Mouse (Mus musculus) lung, adult 18-20 months (tissue): Measurements from ENCODE around the gene Josd2.
A peak's percentile ranks its signal among the peaks of the same experiment; 100 is the strongest.

Experiments
- DNase-seq, 2 experiments: peaks; one replicate each; pipeline ENCODE4 v3.0.0; 2022; ENCODE audit warnings: mixed read lengths in 2 of 2

Gene Josd2

DNA sequence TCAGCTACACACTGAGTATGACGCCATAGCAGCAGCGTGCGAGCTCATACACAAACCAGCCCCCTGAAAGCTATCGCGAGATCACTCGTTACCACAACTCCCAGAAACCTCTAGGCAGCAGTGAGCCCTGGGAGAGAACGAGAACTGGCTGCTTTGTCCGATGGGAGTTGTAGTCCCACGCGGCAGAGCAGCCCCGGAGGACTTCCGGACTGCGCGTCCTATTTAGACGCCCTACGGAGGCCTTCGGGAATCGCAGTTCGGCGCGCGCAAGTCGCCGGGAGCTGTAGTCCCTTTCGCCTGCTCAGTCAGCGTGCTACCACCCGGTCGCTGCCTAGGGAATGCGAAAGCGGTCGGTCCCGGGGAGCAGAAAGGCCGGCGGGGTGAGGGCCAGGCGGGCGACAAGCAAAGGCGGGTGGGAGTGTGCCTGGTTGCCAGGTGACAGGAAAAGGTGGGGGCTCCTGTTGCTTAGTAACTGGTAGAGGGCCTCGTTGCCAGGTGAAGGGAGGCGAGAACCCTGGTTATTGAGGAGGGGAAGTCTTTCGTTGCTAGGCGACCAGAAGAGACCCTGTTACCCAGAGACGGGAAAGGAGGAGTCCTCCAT lies at the start of gene Josd2:
Gene Josd2, plus strand, starts transcription at position 170 of the 601 bp plus-strand sequence.
- DNase-seq, result peak; percentile 97 to 98

DNA sequence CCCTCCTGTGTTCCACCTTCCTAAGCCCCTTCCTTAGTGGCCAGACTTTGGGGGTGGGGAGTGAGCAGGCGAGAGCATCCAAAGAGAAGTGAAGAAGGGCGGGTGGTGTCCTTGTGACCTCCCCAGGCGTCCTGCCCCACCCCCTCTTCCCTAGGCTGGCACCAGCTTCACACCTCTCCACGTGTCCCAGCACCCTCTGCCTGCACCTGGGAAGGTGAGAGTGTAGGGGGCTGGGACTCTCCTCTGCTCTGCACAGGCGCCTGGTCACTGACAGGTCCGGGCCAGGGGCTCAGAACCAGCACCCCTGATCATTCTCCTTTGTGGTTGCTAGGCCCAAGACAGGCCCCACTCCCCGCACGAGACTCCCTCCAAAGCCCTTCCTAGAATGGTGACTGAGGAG lies 40.1 kb upstream of the Josd2 start:
- no peak for DNase-seq

DNA sequence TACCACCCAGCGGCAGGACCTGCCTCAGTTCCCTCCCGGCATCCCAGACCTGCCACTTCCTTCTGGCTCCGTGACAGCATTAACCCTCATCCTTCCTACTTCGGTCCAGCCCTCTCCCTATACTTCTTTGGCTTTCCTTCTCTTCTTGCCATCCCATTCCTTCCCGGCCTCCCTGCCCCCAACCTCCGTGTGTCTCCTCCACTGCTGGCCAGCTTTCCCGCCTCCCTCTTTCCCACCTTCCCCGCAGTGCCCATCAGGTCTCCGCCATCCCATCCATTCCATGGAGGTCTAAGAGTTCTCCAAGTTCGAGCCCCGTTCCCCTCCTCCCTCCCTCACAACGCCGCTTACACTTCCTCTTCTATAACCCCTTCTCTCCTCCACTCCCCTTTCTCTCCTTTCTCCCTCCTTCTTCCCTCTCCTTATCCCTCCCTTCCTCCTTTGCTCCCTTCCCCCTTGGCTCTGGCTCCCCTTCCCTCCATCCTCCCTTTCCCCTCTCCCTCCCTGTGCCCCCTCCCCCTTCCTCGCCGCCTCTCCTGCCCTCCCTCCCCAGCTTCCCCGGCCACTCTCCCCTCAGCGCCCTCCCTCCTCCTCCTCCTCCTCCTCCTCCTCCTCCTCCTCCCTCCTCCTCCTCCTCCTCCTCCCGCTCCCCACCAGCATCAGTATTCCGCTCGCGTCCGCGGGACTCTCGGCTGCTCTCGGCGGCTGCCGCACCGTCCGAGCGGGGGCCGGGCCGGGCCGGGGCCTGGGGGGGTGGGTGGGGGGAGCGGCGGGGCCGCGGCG lies 39.4 kb upstream of the Josd2 start:
- no peak for DNase-seq

DNA sequence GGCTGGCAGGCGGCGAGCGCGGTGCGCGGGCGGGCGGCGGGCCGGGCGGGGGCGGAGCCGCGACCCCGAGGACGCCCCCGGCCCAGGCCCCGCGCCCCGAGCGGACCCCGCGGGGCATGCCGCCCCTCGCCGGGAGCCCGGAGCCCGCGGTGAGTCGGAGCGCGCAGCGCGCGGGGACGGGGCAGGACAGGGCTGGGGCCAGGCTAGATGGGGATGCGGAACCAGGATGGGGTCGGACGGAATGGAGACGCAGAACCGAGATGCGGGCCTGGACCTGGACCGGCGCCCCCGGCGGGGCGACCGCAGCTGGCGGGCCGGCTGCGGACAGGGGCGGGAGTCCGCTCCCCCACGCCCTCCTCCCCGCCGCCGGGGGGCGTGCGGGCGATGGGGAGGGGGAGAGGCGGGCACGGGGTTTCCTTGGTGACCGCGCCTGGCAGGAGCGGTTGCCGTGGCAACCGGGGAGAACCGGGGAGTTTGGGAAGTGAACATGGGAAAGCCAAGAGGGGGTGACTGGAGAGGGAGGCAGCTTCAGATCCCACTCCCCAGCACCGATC lies 38.7 kb upstream of the Josd2 start, which contains the start of gene Lrrc4b:
Gene Lrrc4b, plus strand, starts transcription at position 51 of the 554 bp plus-strand sequence.
- DNase-seq, result no peak

DNA sequence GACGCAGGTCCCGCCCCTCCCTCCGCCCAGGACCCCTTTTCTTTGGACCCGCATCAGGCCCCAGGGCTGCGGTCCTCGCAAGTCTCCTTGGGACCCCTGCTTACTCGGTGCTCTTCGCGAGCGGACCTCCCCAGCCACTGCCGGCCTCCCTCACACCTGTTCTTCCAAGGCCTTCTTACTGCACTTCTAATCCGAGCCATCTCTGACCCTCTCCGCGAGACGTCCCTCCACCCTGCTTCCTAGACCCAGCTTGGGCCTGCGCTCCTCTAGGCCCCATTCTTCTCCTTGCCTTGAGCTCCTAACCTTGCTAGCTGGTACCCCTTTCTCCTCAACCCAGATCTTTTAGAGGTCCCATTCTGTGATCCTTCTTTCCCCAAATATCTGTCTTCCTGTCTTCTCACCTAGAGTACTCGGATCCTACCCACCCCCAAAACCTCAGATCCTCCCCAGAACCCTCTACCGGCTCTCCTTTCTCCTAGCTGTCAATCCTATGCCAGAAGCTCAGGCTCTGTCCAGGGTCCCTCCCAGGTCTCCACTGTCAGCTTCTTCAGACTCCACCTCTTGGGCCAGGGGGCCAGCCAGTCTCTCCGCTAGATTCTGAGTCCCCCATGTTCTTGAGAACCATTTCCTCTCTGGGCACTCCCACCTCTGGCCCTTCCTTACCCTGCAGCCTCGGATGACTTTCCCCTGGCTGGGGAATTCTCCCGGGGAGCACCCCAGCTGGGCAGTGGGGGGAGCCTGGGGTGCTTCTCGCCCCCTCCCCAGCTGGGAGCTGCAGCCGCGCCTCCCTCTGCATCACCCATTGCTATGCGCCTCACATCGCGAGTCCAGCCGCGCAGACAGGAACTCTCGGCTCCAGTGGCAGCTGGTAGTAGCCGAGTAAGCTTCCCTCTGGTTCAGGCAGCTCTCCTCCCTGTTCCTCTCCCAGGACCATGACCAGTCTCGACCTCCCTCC lies 38.0 kb upstream of the Josd2 start:
- no peak for DNase-seq

DNA sequence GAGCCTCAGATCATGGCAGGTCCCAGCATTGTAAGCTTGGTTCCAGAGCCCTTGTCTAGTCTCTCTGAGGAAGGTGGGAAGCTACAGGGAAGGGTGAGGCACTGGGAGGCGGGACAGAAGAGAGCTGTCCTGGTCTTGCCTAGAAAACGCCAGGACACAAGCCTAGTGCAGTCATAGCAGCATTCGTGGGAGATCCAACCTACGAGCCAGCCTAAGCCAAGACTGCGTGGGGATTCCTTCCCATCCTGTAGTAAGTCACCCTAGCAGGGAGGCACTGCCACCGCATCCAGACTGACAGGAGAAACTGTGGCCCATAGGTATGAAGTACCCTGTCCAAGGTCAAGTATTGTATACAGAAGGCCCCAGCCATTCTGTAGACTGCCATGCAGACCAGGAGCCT lies 35.2 kb upstream of the Josd2 start:
- no peak for DNase-seq

DNA sequence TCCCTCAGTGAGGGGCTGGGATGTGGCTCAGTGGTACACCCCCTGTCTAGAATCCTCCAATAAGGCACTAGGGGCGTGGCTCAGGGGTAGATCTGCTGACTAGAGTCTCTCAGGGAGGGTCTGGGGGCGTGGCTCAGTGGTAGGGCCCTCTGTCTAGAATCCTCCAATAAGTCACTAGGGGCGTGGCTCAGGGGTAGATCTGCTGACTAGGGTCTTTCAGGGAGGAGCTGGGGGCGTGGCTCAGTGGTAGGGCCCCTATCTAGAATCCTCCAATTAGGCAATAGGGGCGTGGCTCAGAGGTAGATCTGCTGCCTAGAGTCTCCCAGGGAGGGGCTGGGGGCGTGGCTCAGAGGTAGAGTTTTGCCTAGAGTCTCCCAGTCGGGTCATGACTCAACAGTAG lies 34.4 kb upstream of the Josd2 start:
- DNase-seq, result peak in 1 of 2 experiments; percentile 5

DNA sequence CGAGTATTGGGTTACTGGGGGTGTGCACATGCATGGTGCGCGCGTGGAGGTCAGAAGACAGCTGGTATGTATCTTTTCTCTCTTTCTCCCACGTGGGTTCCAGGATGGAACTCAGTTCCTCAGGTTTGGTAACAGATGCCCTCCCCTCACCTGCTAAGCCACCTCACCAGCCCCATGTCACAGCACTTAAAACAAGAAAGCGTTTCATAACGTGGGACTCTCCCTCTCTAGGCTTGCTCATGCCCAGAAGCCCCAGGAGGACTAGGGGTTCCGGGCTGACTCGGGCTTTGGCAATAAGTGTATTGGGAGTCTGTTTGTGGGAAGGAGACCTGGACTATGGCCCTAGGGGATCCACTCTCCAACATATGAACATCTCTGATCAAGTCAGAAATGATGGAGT lies 33.7 kb upstream of the Josd2 start:
- no peak for DNase-seq

DNA sequence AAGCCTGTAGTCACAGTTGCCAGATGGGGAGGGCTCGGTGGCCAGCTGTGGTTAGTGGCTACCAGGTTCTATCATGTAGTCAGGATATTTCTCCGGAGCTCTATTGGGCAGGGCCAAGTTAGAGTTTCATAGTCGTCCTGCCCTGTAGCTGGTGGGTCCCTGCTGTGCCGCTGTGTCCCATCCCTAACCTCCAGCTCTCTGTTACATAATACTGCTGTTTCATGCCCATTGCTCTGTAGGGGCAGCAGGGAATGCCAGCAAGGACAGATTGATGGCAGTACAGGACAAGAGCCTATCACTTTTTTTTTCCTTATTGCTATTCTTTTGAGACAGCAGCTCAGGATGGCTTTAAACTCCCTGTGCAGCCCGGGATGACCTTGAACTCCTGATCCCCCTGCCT lies 32.0 kb upstream of the Josd2 start:
- no peak for DNase-seq

DNA sequence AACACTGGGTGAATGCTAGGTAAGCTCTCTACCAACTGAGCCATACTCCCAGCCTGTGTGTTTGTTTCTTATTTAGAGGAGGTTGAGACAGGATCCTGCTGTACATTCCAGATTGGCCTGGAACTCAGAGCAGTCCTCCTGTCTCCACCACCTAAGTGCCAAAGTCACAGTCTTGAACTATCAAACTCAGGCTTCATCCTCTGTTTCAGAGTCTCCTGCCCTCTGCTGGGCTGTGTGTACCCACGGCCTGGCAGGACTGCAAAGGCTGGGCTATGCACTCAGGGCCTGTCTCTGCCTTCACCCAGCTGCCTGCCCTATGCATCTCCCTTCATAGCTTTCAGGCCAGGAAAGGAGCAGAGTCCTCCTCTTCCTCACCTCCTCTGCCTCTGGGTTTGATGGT lies 31.5 kb upstream of the Josd2 start:
- DNase-seq, result no peak

DNA sequence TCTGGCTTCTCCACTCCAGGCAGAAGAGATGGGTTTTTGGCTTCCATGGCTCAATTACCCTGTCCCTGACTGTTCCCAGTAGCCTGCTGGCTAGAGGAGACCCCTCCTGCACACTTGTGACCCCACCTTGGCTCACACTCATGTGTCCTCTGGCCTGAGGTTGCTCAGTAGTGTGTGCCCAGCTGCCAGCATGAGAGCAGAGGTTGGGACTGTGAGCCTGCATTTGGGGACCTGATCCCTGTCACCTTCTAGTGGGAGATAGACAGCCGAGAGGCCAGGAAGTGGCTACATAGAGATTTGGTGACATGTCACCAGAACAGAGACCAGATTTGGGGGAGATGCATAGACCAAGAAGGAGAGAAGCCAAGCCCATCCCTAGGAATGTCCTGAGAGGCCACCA lies 30.6 kb upstream of the Josd2 start:
- DNase-seq, result no peak

DNA sequence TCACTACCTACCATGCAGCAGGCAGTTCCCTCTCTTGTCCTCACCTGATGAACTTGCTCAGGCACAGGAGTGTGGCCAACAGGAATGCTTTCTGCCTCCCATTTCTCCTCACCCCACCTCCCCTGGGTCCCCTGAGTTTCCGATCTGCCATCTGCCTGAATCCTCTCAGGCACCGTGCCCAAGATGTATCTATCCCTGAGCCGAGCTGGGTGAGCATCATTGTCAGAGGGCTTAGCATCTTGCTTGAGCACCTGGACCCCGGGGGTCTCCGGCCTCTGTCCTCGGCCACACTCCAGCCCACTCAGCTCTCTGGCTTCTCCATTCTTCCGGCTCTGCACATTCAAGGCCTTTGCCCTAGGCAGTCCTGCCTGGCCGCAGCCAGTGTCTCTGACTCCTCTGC lies 29.8 kb upstream of the Josd2 start:
- no peak for DNase-seq

DNA sequence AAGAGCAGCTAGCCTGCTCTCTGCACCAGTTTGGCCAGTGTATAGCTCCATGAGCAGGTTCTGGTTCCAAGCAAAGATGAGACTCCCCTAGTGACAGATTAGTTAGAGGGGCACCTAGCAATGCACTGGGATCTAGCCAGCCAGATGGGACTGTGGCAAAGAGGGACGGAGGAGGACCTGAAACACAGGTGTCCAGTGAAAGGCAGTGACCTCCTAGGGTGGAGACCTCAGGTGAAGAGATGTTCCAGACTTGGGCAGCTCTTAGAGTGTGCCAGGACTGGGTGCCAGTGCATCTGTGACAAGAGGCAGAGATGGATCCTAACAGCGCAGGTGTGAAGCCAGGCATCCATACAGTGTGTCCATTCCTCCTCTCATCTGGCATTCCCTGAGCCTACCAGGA lies 28.1 kb upstream of the Josd2 start:
- DNase-seq, result no peak

DNA sequence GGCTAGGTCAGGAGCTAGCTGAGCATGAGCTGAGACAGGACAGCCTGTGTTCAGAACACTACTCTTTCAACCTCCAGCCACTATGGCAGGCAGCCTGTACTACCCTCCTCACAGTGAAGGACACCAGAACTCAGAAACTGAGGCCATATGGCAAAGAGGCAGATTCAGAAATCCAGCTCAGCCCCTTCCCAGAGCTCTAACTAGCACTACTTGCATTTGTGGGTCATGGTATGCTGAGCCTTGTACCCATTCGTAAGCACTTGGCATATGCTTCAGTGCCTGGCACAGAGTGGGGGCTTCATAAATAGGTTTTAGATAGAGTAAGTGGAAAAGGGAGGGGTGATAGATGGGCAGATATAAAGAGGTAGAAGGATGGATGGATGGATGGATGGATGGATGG lies 27.3 kb upstream of the Josd2 start:
- DNase-seq, result no peak

DNA sequence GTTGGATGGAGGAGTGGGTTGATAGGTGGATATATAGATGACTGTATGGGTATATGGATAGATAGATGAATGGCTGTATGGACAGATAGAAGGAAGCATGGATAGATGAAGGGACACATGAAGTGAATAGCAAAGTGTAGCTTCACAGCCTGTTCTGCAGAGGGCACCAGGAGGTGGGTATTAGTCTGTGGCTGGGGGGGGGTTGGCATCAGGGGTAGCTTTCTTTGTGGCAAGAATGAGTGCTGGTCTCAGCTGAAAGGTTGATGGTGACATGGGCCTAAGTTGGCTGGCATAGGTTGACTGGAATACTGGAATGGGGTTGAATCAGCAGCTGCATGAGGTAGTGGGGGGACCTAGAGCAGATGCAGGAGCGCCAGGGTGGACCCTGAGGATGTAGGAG lies 26.6 kb upstream of the Josd2 start:
- DNase-seq, result no peak

DNA sequence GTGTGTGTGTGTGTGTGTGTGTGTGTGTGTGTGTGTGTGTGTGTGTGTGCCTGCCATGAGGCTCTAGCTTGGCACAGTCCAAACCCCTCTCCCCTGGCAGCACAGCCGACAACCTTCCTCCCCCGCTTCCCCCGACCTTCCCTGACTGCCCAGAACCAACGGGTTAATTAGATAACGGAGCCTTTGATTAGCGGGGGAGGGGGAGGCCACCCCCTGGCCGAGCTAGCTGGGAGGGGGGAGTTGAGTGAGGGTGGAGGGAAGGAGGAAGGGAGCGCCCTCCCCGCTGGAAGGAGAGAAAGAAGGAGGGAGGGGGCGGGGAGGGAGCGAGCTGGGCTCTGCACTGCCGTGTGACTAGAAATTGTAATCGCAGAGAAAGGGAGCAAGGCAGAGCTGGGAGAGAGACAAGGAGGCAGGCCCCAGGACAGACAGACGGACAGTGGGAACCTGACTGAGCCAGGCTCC lies 26.1 kb upstream of the Josd2 start:
- DNase-seq, result no peak

DNA sequence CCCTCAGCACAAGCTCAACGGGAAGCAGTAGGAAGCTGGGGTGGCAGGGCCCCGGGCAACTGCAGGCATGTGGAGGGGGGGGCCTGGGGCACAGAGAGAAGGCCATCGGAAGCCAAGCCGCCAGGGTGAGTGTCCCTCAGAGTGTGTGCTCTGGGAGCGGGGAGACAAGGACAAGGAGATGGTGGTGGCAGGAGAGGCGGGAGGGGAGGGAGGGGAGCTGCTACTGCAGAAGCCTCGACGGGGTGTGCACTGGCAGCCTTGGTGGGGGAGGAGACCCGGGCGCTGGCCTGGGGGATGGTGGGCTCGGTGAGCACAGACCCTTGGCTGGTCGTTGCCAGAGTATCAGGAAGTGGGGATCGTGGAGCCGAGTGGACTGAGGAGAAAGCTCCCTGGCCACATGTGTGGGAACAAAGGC lies 25.4 kb upstream of the Josd2 start:
- DNase-seq, result no peak

DNA sequence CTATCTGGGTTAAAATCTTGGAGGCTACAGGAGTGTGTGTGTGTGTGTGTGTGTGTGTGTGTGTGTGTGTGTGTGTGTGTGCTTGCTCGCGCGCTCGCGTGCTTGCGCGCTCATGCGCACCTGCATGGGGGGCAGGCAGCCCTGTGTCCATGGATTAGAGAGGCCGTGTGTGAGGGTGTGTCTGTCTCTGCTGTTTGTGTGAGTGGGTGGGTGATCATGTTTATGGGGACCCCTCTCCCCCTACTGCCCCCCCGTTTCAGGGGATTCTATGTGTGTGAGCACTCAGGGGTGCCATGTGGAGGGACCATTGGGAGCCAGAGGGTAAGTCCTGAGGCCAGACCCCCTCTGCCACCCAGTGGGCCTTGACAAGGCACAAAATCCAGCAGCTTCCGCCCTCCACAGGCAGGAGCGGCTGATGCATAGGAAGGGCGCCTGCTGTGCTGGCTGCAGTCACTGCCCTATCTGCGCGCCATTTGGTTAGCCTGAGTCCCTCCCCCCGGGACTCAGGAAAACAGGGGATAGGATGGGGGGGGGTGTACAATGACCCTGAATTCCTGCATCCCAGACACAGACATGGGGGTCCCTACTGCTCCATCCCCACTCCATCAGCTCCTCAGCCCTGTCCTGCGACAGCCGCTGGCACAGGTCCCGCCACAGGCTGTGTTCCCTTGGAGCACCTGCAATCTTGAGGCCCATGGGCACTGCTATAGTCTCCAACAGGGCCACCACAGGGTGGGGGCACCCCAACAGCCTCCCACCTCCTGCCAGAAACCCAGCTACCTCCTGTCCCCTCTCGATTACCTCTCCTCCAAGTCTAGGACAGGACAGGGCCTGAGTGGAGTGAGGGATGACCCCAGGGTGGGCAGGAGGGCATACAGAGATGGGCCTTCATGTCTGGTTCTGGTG lies 24.3 kb upstream of the Josd2 start:
- DNase-seq, result no peak

DNA sequence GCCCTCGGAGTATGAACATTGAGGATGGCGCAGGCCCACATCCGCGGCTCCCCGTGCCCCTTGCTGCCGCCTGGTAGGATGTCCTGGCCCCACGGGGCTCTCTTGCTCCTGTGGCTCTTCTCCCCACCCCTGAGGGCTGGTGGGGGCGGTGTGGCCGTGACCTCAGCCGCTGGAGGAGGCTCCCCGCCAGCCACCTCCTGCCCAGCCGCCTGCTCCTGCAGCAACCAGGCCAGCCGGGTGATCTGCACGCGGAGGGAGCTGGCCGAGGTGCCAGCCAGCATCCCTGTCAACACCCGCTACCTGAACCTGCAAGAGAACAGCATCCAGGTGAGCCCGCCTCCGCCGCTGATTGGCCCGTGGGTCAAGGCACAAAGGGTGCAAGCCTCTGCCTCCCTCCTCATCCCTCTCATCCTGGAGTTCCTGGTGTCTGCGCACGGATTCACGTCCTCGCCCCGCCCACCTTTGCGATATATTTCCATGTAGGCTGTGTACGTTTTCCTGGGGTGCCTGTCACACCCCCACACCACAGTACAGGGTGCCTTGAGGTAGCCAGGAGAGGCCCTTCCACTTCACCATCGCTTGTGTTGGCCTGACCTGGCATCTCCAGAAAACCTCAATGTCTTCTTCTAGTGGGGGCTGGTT lies 22.8 kb upstream of the Josd2 start:
- DNase-seq, result no peak

DNA sequence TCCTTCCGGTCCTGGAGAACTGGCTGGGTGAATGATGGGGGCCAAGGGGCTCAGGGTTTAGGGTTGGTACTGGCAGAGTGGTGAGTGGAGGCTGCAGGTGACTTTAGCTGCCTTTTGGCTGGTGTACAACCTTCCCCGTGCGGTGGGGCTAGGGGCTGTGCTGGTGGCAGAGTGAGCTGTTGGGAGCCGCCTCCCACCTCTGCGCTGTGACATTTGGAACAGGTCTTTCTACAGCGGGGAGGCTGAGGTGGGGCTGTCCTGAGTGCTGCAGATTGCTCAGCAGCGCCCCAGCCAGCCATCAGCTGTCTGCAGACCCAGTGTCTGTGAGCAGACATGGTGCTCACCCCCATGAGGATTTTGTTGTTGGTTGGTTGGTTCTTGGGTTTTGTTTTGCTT lies 22.3 kb upstream of the Josd2 start:
- DNase-seq, result no peak

DNA sequence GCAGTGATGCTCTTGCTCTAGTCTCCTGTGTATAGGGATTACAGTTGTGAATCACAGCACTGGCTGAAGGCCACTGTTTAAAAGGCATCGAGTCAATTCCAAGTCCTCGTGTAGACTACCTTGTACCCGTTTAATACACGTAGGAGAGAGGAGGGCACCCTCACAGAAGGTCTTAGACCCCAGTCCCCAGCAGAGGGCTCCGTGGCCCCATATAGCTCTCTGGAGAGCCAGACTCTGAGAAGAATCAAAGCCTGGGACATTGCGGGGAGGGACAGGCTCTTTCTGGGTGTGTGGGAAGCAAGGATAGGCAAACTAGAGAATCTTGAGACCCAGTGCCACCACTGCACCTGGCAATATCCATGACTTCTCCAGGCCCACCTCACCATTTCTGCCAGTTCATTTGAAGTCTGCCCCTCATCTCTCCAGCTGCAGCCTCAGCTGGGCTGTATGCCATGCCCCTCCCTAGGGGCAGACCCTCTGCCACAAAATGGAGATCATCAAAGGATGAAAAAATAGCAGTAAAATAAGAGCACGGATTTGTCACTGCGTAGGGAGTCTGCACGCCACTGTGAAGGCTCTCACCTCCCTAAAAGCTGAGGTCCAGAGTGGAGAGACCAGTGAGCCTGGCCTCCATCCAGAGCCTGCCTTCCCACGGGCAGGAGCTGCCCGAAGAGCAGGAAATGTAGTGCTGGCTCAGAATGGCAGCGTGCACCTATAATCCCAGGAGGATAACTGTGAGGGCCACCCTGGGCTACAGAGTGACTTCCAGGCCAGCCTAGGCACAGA lies 21.5 kb upstream of the Josd2 start:
- DNase-seq, result no peak
